Mouse (Mus musculus): ENCODE data around the gene Rtn4r. TPM values are rescaled to one million over a fixed set of nuclear protein-coding genes. Genes with fewer than 3 reads are reported as not detected.

The Rtn4r gene
- total and polyA plus RNA-seq, 3 experiments, result 0.14 to 0.58 (median 0.23) TPM

DNA sequence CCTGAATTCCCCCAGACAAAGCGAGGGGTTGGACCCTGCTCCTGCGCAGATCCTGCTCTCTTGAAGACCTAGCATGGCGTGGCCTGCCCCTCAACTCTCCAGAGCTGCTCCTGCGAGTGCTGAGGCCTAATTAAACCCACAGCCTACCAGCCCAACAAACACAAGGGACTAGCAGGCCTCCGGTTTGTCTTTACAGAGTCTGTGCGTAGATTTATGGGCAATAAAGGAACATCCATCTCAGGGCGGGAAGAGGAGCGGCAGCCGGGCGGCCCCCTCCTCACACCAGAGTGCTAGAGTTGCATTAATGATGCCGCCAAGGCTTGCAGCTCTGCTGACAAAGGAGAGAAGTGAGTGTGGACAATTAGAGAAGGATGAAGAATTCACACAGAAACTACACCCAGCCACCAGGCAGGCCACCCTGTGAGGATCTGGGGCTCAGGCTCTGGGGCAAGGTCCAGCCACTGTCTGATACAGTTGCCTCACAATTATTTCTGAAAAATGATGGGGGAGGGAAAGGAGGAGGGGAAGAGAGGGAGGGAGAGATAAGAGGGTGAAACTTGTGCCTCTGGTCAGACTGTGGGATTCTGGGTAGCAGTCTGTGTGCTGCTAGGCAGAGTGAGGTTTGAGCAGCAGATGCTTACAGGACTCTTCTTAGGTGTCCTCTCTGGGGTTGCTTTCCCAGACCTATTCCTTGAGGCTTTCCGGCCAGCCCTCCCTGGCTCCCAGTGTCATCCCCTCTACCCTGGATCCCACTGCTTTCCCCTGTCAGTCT lies 29.3 kb downstream of the Rtn4r start:
- no peak for DNase-seq

DNA sequence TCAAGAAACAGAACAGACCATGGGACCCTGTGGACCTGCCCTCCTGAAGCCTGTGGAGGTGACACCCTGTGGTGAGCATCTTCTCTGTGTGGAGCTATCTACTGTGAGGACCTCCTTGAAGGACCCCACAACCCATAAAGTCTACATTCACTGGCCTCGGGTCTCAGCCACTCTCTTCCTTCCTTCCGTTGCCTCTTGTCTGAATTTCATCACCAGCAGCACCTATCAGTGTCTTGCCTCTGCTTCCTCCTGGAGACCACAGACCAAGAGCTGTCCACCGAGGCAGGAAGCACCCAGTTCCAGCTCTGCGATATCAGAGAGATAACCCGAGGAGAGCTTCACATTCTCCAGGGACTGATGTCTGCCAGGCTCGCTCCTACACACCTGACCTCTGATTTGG lies 31.8 kb downstream of the Rtn4r start:
- no peak for DNase-seq

GRCm38 (mm10) chr16:18159778-18160177 lies 32.3 kb downstream of the Rtn4r start:
- no peak for DNase-seq

GRCm38 (mm10) chr16:18160514-18160913 lies 33.1 kb downstream of the Rtn4r start:
- DNase-seq, result no peak

DNA sequence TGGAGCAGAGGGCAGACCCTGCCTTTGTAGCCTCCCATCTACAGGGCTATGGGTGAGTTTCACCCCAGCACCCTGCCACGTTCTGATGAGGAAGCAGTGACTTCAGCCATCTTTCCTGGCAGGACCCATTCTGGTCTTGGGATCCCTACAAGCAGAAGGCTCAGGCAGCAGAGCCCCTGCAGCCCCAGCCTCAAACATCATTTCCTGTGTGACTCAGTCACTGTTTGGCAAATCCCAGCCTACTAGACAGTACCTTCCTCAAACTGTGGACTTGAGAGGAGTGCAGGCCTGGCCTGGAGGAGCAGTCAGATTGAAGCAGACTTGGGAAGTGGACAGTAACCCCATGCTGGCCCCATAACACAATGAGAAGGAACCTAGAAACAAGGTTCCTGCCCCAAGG lies 33.7 kb downstream of the Rtn4r start:
- DNase-seq, result no peak

- no peak for DNase-seq
These were observed 37.3 kb downstream of the Rtn4r start for GRCm38 (mm10) chr16:18164642-18165238.

DNA sequence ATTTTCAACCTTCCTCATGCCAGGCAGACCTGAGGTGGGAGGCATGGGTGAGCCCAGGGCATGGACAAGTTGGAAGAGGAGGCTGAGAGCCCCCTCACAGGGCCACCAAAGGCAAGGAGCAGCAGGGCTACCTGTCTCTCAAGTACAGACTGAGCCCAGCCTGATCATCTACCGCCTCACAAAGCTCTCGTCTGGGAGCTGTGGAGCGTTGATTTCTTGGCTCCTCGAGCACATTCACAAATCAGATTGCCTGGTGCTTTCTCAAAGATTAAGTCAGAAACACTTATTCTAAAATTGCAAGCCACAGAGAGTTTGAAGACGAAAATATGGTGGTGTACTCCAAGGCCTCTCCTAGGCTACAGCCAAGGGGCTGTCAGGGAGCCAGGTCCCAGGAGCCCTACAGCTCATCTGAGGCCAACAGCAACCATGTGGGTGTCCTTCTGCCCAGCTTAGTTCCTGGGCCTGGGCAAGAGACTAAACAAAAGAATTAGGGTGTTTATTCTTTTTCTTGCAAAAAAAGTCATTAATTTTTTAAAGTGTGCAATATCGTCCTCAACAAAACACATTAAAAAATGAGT lies 39.3 kb downstream of the Rtn4r start:
- no peak for DNase-seq

GRCm38 (mm10) chr16:18169156-18169555 lies 41.7 kb downstream of the Rtn4r start:
- DNase-seq, result no peak

DNA sequence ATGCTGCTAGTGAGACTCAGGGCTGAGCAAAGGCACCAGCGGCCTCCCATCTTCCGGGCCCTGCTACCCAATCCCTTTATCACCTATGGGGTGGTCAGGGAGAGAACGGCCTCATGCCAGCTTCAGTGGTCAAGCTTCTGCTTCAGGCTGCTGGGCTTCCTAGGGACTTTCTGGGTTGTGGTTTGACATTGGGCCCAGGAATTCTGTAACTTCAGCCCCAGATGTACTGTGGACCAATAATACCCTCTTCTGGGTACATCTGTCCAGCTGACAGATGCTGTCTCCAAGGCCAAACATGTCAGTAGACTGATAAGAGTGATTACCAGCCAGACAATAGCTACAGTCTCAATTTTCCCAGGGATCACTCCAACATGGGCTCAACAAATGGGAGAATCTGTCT lies 42.3 kb downstream of the Rtn4r start:
- no peak for DNase-seq

- DNase-seq, result peak; percentile 68
These were observed 44.9 kb downstream of the Rtn4r start for GRCm38 (mm10) chr16:18172266-18172855.

GRCm38 (mm10) chr16:18173231-18173630 lies 45.8 kb downstream of the Rtn4r start:
- no peak for DNase-seq

- no peak for DNase-seq
These were observed 46.3 kb downstream of the Rtn4r start for GRCm38 (mm10) chr16:18173788-18174187.

- DNase-seq, result no peak
These were observed 48.5 kb downstream of the Rtn4r start for GRCm38 (mm10) chr16:18175817-18176541.

DNA sequence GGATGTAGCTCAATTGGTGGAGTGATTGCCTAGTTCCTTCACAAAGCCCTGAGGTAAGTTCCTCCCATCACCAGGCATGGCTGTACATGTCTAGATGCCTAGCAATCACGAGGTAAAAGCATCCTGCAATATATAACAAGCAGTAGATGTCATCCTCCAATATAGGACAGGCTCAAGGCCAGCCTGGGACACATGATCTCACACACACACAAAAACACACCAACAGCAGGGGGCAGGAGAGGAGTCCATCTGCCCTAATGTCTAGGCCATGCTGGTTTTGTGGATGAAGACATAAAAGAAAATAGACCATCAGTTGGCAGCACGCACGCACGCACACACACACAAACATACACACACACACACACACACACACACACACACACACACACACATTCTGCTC lies 49.3 kb downstream of the Rtn4r start:
- no peak for DNase-seq

- DNase-seq, result no peak
These were observed 52.1 kb downstream of the Rtn4r start for GRCm38 (mm10) chr16:18179591-18179990.

- DNase-seq, result no peak
These were observed 54.0 kb downstream of the Rtn4r start for GRCm38 (mm10) chr16:18181398-18181797.

DNA sequence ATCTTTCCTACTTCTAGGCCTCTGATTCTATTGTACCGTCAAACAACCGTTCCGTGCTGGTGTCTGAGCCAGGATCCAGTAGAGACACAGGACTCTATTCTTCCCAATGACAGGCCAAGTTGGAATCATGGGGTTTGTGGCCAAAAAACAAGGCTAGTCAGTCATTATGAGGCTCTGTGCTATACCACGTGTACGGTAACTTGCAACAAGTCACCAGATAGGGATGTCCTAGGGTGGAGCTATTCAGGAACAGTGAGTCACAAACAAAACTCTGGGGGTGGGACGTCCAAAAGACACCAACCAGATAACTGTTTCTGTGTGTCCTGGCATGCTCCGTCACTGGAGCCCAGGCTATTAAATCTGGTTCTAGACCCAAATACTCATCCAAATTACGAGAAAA lies 55.3 kb downstream of the Rtn4r start:
- DNase-seq, result no peak

- no peak for DNase-seq
These were observed 58.4 kb downstream of the Rtn4r start for GRCm38 (mm10) chr16:18185715-18186449.

GRCm38 (mm10) chr16:18186798-18187197 lies 59.4 kb downstream of the Rtn4r start:
- DNase-seq, result no peak

- no peak for DNase-seq
These were observed 59.8 kb downstream of the Rtn4r start for GRCm38 (mm10) chr16:18187221-18187620.

DNA sequence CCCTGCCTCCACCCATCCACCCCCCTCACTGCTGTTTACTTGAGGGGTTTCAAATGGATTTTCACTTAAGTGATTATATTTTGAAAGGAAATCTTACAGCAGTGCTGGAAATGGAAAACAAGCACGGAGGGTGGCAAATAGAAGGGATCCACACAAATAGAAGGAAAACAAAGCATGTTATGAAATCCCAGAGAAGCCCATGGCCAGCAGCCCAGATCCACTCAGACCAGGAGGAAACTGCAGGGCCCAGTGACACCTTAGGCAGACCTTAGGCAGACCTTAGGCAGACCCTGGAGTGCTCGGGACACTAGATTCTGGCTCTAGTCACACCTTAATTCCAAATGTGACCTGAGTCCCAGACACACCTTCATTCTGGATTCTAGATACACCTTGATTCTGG lies 63.6 kb downstream of the Rtn4r start:
- no peak for DNase-seq
